Mouse (Mus musculus) limb, embryonic 14.5 days (tissue): ENCODE measurements at regions not wholly inside any gene's neighbourhood (a gene's known extent, or its start where the extent isn't known, plus 50 kb on each side); places are given as distances from the start of the nearest gene placed in this dataset.

Experiments used
- ATAC-seq: fragments of 200-750 bp; cut with Nextera tagmentation; 2 replicates; pipeline ENCODE4 v1.8.0; 2017; ENCODE audit warnings: low read depth, moderate number of reproducible peaks, moderate TSS enrichment; ENCODE audit not compliant: low FRiP score
- DNase-seq: peaks from one replicate; pipeline ENCODE4 v3.0.0-alpha.2; 2015; ENCODE audit warnings: low spot score
- H3K27ac ChIP-seq: fragments of 300-500 bp; sonication (generic); replicated peaks from 2 replicates; pipeline ENCODE4 v1.5.1; 2014; ENCODE audit warnings: low read depth, mild to moderate bottlenecking, low read length, moderate library complexity, mixed read lengths
- H3K27me3 ChIP-seq: fragments of 300-500 bp; sonication (generic); 2 replicates; pipeline ENCODE4 v1.6.1; 2014; ENCODE audit warnings: low read length, mixed read lengths; ENCODE audit not compliant: control insufficient read depth, insufficient read depth
- H3K36me3 ChIP-seq: fragments of 300-500 bp; sonication (generic); 2 replicates; pipeline ENCODE4 v1.6.1; 2014; ENCODE audit warnings: mild to moderate bottlenecking, low read length, moderate library complexity, mixed read lengths; ENCODE audit not compliant: control insufficient read depth, insufficient read depth
- H3K4me1 ChIP-seq: fragments of 300-500 bp; sonication (generic); 2 replicates; pipeline ENCODE4 v1.6.1; 2014; ENCODE audit warnings: antibody characterized with exemption, low read length, mixed read lengths; ENCODE audit not compliant: control insufficient read depth, insufficient read depth
- H3K4me2 ChIP-seq: fragments of 300-500 bp; sonication (generic); replicated peaks from 2 replicates; pipeline ENCODE4 v1.6.1; 2014; ENCODE audit warnings: low read depth, mild to moderate bottlenecking, low read length, moderate library complexity; ENCODE audit not compliant: severe bottlenecking
- H3K4me3 ChIP-seq: fragments of 300-500 bp; sonication (generic); replicated peaks from 2 replicates; pipeline ENCODE4 v1.5.1; 2014; ENCODE audit warnings: low read length
- H3K9ac ChIP-seq: fragments of 300-500 bp; sonication (generic); 2 replicates; pipeline ENCODE4 v1.6.1; 2014; ENCODE audit warnings: mild to moderate bottlenecking, low read depth, low read length, moderate library complexity; ENCODE audit not compliant: severe bottlenecking
- H3K9me3 ChIP-seq: fragments of 300-500 bp; sonication (generic); 2 replicates; pipeline ENCODE4 v1.6.1; 2016; ENCODE audit warnings: low read length; ENCODE audit not compliant: control insufficient read depth
- POLR2A ChIP-seq: fragments of 200-500 bp; IDR thresholded peaks from 2 replicates; pipeline ENCODE4 v1.8.0; 2012; ENCODE audit warnings: inconsistent platforms, mild to moderate bottlenecking, moderate library complexity, borderline replicate concordance; ENCODE audit not compliant: insufficient read depth, insufficient read length; ENCODE audit errors: extremely low read depth
- WGBS: fragments of 180-500 bp; shearing (Covaris S2); extraction: QIAGEN DNeasy Blood & Tissue Kit; methylation state at CpG from one replicate; pipeline ENCODE4 v1.1.7; 2014; 5-methylcytosine and 5-hydroxymethylcytosine counted together

DNA sequence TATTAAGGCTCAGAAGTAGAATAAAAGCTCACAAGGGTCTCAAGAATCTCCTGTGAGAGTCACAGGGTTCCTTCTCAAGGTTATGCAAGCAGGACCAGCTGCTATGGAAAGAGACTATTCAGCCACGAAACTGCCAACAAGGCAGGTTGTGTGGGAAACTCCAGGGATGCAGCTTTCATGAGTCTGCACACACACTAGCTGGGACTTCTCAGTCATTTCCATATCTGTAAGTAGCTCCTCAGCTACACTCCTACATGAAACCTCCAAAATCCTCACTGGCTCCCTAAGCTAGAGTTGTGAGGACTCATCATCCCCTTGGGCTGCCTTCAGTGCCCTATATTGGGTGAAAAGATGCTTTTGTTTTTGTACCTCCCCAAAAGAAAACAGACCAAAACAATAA lies 291.6 kb downstream of the Ptbp2 start:
- Histone ChIP-seq H3K9me3 (no peaks in the 10 kb centered on the region), H3K9ac (no peak overlapping the region), H3K27ac (no peak overlapping the region), H3K27me3 (no peaks in the 10 kb centered on the region), H3K4me1 (no peaks in the 10 kb centered on the region), H3K36me3 (no peaks in the 10 kb centered on the region), H3K4me3 (no peak overlapping the region), H3K4me2 (no peak overlapping the region)
- ATAC-seq (no peak), DNase-seq (no peak)
- TF ChIP-seq POLR2A, result no peak
- WGBS, result 81% methylated on average over 1 of the region's 1 CpGs

DNA sequence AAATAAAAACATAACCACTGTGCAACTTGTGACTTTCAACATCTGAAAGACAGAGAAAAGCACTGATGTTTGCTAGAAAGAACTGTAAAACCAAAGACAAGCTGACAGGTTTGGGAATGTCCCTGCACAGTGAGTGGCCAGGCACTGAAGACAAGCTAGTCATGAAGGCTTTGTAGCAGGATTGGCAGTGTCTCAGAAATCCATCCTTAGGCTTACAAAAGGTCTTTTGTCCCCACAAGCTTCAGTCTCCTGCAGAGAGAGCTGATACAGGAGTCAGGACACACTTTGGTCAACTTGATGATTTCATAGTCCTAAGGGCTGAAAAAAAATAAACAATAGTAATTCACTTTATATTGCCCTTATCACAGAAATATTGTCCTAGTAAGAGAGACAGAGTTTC lies 294.9 kb downstream of the Ptbp2 start:
- Histone ChIP-seq H3K9ac (no peak overlapping the region), H3K4me2 (no peak overlapping the region), H3K4me1 (no peaks in the 10 kb centered on the region), H3K9me3 (0 out of 2 replicates have a peak, but pooled peaks cover 3% of the 10 kb centered on the region), H3K36me3 (no peaks in the 10 kb centered on the region), H3K27ac (no peak overlapping the region), H3K27me3 (no peaks in the 10 kb centered on the region), H3K4me3 (no peak overlapping the region)
- DNase-seq (no peak), ATAC-seq (no peak)
- no peak for TF ChIP-seq POLR2A
